Mouse (Mus musculus) left cerebral cortex, adult 8-10 months (tissue): ENCODE results near the gene Map4. TPM values are rescaled to one million over a fixed set of nuclear protein-coding genes. Genes with fewer than 3 reads are reported as not detected.

Experiments
- DNase-seq, 2 experiments: peaks; one replicate each; pipeline ENCODE4 v3.0.0; 2022; ENCODE audit warnings: low spot score in 2 of 2
- total RNA-seq, 4 experiments: library from RNA; stranded (reverse); gene quantifications; 2 replicates each; pipeline ENCODE4 v1.2.4; 2022

The Map4 gene
- 100 to 1,000 TPM; 382 to 453 (median 413) TPM for total RNA-seq

DNA sequence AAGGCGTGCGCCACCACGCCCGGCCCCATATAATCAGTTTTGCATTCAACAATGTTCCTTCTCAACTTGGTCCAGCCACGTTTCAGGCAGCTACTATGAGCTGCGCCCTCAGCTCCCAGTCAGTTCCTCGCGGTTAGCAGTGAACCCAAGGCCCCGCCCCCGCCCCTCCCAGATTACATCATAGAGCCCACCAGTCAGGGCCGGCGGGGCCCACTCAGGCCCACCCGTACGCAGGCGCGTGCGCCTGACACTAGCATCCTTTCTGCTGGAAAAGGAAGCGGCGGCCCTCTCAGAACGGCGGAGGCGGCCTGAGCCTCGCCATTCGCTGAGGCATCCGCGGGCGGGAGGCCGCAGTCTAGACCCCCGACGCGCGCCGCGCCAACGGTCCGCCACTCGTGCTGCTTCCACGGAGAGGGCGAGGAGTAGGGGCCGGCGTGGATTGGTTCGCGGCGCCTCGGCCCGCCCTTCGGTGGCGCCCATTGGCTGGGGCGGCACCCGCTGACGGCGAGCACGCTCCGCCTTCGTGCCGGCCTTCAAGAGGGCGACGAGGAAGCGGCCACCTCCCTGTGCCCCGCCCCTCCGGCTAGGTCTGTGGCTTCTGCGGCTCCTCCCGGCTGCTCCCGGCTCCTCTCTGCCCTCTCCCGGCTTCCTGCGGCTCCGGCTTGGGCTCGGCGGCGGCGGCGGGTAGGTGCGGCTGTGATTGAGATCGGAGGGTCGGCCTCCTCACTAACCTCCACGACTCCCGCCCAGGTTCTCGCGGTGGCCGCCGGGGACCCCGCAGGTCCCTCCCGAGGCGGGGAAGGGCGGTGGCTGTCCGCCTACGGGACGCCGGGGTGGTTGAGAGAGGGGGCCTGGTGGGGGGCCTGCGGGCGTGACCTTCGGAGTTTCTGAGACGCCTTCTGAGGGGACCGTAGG, at the start of gene Map4:
Gene Map4 (plus strand): TSS at position 204 of the 915 bp plus-strand sequence.
- peak; percentile 97 to 98 for DNase-seq

DNA sequence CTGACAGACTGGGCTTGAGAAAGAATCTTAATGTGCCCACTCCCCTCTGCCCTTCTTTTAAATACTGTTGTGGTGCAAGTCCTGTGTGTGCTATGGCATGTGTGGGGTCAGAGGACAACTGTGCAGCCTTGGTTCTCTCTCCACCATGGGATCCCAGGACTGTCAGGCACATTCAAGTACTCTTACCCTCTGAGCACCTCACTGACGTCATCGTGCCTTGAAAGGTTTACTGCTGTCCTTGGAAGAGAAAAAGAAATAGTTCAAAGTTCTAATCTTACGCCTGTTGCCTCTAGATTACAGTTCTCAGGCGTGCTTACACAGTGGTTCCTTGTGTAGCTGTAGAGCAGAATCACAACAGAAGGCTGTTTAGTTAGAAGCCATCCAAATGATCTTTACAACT, 45.0 kb upstream of the Map4 start:
- DNase-seq = no peak

DNA sequence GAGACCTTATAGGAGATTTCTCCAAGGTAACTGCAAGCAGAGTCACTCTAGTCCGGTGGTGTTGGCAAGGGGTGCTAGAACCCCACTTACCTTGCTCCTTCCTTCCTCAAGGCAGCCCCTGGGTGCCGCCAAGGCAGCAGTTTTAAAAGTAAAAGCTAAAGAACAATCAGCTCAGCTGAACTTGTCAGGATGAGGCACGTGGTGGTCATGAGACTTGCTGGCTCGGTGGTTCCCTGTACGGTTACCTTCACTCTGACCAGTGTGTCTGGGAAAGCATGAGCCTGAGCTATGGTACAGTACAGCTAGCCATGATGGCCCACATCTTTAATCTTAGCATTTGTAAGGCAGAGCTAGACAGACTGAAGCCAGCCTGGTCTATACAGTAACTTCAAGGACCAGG, 43.9 kb upstream of the Map4 start:
- no peak for DNase-seq

DNA sequence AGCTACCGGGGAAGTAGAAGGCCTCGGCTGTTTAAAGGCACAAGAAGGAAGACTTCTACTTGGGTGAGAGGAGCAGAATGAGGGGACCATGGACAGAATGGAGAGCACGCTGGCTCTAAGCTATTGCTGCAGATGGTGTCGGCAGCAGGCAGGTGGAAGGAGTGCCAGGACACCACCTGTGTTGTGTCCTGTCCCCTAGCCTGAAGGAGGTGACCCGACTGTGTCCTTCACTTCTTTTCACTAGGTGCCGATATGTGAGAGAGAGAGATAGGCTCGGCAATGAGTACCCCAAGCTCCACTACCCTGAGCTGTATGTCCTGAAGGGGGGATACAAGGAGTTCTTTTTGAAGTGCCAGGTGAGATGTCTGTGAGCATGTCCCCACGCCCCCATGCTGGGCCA, 39.8 kb upstream of the Map4 start:
- DNase-seq = no peak

DNA sequence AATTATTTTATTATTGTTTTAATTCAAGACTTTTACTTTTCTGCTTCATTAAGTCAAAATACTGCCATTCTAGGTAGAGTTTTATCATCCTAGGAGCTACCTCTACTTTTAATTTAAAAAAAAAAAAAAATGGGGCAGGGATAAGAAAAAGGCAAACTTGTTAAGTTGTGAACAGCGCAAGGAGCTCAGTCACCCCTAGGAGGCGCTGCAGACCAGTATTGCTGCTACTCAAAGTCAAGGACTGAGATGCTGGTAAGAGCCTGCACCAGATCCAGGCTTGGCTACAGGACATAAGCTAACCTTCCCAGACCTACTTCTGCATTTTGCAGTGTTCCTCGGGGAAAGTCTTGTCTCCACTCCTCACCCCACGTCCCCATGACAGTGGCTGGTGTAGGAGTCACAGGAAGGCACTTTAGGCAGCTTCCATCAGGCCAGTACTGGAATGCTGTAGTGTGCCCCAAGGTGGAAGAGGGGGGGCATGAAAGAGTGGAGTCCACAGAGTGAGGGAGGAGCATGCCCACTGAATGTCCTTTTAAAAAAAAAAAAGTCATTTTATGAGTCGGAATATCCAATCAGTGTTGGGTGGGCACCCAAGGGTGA, 38.5 kb upstream of the Map4 start:
- DNase-seq = peak in 1 of 2 experiments; percentile 46

DNA sequence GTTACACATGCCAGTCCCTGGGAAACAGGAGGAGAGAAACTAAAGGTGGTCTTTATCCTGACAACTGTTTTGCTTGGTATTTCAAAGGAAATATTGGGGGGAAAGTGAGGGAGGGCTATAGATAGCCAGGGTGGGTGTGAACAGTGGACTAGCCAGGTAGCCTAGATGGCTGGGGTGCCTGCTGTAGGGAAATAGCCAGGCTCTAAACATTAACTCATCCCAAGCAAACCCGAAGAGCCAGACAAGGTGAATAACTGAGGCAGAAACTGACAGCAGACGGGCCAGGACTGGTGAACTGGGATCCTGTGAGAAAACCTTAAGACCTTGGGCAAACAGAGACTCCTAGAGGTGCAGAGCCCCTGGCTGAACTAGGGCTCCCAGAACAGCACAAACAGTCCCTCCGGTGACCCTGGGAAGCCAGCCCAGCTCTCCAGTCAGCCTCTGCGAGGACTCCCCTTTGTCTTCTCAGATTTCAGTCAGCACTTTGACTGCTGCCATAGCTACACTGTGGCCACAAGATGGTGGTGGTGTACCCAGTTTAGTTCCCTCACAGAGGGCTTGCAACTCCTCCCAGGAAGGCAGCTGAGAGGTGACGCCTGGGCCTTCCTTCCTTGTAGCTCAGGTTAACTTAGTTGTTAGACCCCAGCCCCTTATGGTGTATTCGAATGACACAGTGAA, 36.7 kb upstream of the Map4 start:
- peak; percentile 29 to 57 for DNase-seq

DNA sequence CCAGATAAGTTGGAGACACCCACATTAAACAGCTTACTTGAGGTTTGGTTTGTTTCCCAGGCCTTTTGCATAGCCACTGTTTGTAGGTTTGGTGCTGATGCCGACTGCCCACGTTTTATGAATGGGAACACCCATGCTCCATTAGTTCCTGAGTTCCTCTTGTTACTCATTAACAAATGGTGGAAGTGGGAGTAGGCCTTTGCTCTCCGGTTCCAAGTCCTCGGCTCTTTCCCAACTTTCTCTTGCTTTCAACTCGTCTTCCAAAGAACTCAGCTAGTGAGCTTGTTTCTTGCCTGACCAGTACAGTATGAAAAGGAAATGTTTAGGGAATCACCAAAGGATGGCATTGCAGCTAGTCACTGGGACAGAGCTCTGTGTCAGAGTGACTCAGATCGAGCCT, 35.7 kb upstream of the Map4 start:
- no peak for DNase-seq

DNA sequence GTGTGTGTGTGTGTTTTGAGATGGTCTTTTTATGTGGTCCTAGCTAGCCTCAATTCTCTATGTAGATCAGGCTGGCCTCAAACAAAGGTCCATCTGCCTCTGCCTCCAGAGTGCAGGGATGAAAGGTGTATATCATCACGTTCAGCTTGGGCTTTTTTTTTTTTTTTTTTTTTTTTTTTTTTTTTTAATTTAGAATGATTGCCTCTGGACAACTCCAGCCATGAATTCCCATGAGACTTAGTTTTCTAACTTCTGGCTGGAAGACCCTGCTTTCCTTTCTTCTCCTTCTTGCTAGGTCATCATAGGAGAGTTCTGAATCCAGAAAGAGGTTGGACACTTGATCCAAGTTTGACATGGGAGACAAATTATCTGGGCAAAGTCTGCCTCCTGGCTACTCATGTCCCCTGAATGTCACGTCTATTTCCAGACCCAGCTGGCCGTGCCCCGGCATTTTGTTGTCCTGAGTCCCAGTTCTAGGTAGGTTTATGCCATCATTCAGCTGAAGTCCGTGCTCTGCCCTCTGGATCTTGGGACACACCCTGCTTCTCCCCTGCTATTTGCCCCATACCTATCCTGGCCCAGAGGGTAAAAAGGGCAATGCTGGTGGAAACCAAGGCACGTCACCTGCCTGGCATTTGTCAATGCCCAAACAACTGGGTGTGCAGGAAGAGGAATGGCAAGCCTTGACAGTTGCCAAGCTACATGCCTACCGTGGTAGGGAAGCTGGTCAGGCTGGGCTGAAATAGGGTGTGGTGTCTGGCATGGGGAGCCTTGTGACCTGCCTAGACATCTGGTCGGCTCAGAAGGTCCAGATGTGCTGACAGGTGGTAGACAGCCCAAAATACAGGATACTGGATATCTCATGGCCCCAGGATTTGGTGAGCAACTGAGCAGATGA, 34.8 kb upstream of the Map4 start:
- DNase-seq = no peak

DNA sequence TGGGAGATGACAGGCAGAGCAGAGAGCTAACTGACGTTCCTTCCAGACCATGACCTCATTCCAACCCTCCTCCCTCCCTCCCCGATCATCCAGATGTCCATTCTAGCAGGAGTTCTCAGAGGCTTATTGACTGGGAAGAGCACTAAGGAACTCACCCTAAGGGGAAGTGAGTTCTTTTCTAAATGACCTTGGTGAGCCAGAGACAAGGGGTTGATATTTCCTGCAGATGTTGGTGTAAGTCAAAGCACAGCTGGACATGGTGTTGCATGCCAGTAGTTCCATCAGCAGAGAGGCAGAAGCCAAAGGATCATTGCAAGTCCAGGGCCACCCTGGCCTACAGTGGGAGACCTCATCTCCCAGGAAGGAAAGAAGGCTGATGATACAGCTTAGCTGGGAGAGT, 33.2 kb upstream of the Map4 start:
- no peak for DNase-seq

DNA sequence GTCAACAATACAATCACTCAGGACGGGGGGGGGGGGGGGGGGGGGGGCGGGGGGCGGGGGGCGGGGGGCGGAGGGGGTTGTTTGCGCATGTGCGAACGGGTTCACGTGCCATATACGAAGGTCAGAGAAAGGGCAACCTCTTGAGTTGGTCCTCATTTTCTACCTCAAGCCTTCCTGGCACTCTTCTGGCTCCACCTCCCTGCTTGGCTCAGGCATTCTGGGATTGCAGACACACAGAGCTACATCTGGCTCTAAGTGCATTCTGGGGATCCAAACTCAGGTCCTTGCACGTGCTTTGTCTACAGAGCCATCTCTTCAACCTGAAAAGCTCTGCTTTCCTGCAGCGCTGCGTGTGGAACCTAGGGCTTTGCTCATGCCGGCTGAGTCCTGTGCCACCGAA, 31.9 kb upstream of the Map4 start:
- no peak for DNase-seq

DNA sequence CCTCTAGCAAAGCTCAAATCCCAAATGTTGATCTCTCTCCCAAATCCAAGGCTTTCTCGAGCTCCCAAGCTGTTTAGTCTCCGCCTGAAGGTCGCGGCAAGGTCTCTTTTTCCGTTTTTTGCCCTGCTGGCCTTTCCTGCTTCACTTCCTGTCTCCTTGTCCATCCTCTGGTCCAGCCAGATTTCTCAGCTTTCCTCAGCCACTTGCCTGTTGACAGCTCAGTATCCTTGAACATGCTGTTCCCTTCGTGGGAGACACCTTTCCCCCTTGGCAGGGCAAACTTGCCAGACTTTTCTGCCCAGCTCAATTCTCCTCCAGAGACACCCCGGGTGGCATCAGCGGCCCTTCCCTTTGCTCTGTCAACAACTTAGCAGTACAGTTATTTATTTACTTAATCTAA, 31.5 kb upstream of the Map4 start:
- no peak for DNase-seq

DNA sequence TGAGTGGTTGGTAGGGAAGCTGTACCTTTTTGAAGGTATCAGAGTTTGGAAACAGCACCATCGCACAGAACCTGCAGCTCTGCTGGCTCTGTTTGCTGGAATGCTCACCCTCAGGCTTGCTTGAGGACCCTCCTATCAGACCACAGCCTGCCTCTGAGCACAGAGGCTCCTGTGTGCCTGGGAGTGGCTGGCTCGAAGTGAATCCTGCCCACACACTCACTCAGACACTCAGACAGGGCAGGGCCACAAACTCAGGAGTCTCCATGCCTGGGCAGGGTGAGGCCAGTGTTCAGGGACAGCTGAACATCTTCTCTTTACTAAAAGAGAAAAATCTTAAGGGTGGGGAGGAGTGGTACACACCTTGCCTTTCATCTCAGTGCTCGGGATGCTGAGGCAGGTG, 30.7 kb upstream of the Map4 start:
- no peak for DNase-seq

DNA sequence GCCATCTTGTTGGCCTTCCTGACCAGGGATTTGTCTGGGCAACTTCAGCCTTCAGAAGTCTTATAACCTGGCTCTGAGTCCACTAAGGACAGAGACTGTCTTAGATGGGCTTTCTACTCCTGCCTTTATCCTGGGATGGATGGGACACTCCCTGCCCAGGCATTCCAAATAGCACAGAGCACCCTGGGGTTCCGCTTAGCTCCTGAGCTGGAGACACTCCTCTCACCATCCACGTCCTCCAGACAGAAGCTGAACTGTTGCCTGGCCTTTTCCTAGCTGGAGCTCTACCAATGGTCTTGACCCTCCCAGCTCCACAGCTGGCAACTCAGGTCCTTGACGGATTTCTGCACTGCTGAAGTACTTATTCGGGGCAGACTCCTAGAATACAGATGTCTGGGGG, 29.0 kb upstream of the Map4 start:
- DNase-seq = no peak

DNA sequence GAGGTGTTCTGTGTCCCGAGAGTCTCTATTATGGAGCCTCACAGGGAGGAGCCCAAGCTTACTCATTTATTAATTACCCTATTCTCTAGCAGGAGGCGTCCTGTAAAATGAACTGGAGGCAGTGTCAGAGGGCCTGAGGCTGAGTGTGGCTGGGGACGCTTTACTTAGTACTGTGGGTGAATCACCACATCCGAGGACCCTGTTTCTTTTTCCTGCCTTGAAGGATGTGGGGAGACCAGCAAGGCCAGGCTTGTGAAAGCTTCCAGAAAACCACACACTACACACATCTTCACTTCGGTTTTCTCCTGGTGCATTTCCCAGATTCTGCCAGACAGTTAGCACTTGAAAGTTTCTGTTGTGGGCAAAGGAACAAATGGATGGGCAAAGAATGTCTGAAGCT, 28.5 kb upstream of the Map4 start:
- no peak for DNase-seq

DNA sequence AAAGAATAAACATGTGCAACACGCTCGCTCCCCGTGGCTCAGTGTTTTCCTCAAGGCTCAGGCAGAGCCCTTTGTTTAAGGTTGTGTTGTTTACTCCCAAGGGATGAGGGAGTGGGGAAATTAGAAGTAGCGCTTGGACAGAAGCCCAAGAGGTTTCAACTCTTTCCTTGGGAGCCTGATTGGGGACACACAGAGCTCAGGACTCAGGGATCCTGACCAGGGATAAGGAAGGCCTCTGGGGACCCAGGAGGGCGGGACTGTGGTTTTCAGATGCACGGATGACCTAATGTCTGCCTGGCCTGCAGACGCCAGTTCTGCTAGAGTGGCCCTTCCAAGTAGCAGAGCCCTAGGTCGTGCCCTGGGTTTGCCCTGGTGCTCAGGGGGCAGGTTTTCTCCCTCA, 24.0 kb upstream of the Map4 start:
- no peak for DNase-seq

DNA sequence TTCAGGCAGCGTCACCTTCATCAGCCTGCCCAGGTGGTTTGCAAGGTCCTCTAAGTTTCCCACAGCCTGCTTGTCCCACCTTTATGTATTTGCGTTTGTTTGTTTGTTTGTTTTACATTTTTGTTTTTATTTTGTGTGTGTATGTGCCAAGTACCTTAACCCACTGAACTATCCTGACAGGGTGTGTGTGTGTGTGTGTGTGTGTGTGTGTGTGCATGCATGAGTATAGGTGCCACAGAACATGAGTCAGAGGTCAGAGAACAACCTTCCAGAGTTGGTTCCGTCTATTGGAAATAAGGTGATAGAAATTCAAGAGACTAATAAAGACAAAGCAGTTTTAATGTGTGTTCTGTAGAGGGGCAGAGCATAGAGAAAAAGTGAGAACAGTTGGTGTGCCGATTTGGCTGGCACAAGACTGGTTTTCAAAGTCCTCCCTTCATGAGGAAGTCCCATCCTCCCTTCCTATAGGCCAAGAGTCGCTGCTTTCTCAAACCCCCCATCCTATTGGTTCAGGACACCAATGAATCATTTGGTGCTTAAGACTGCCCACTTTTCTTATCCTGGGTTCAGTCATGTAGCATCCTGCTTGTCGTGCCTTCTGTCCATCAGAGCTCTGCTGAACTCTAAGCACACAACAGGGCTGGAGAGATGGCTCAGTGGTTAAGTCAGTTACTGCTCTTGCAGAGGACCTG, 23.3 kb upstream of the Map4 start:
- DNase-seq = no peak

DNA sequence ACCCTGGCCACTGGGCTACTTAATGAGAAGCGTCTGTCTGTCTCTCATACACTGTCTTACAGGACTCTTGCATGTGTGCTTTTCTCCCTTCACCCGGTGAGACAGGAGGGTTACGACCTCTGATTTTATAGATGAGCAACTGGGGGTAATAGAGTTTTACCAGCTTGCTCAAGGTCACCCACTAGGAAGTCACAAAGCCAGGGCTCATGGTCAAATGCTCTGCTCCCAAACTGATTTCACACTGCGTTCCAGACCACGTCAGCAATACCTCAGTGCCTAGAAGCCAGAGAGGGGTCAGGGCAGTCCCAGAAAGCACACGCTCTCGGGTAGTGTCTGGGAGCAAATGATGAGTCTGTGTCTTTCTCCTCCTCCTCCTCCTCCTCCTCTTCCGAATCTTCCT, 22.2 kb upstream of the Map4 start:
- no peak for DNase-seq

DNA sequence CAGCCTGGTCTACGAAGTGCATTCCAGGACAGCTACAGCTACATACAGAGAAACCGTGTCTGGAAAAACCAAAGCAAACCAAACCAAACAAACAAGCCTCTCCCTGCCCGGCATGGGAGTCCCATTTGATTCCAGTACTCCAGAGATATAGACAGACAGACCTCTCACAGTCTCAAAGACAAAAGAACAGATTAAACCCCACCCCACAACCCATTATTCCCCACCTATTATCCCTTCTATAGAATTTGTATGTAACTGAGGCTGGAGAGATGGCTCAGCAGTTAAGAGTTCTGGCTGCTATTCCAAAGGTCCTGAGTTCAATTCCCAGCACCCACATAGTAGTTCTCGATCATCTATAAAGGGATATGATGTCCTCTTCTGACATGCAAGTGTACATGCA, 21.3 kb upstream of the Map4 start:
- no peak for DNase-seq

DNA sequence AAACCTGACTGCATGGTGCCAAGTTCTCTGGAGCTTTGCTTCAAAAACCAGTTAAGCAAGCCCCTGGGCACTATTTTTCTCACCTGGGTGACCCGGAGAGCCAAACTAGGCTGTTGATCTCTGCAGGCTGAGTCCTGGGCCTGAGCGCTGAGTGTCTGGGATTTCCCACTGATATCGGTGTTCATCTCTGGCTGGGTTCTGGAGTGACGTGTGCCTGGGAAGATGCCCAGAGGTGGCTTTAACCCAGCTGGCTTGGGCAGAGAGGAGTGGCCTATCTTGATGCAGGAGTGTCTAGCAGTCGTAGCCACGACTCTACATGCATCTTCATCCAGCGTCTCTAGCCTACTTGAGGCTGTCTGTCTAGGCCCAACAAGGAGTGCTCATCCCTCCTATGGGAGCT, 19.5 kb upstream of the Map4 start:
- no peak for DNase-seq

DNA sequence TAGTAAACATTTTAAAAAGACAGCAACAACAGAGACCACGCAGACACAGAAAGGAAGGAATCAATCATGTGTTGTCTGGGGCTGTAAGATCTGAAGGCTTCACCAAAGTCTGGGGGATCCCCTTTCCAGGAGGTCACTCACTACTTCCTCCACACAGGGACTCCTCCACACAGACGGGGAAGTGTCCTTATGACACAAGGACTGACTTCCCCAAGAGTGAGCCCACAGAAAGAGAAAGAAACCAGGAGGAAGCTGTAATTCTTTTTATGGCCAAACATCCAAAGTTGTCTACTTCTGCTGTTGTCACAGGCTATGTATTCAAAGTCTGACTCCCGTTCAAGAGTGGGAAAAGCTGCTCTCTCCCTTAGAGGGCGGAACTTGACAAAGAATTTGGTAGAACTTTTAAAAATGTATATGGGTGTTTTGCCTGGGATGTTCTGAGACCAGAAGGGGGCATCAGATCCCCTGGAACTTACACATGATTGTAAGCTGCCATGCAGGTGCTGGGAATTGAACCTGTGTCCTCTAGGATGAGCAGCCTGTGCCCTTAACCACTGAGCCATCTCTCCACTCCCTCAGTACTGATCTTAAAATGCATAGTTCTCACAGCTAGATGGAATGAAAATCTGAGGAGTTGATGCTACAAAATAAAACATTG, 16.9 kb upstream of the Map4 start:
- no peak for DNase-seq
